Mouse (Mus musculus): ENCODE data around the gene H2-Ab1. TPM values are rescaled to one million over a fixed set of nuclear protein-coding genes. Genes with fewer than 3 reads are reported as not detected.
A peak's percentile ranks its signal among the peaks of the same experiment; 100 is the strongest.
"Not testable (repeated sequence)": the region's sequence is repeated elsewhere in the genome, so short reads cannot be mapped to it uniquely, and the experiment has no call there.

Gene H2-Ab1
- total and polyA plus RNA-seq, 3 experiments = 21.1 to 190 (median 25.7) TPM

DNA sequence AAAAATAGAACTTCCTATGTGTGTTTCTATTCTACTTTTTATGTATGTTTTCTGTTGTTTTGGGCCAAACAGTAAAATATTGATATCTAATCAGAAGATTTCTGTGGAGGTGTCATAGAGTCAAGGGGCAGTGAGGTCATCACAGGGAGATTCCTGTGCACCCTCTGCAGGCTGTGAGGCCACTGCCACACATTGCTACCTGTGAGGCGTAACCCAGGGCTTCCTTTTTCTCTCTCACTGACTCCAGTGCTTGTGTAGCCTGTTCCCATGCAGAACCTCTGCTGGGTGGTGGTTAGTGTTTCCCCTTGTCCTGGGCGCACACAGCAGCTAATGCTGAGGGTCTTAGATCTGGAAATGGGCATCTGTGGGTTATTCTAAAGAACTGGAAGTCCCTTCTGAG lies 48.9 kb downstream of the H2-Ab1 start:
- intact Hi-C loops (cut with DNase I) = no loop called here
- H3K27me3 ChIP-seq (ENCODE audit: control insufficient read depth, insufficient read depth, low read length) = no peaks in the 10 kb centered on the region
- 87% methylated on average over 2 of the region's 2 CpGs for WGBS
- TF ChIP-seq CTCF (IDR thresholded peaks at IDR 0.05) (no peak), POLR2A (IDR thresholded peaks at IDR 0.05; ENCODE audit: insufficient read depth, low read depth, low read length) (no peak), EP300 (IDR thresholded peaks at IDR 0.05; ENCODE audit: insufficient read depth, low read depth, low read length) (no peak)
- no peaks in the 10 kb centered on the region for H3K36me3 ChIP-seq (ENCODE audit: control insufficient read depth, insufficient read depth, low read length)
- no peak overlapping the region for H3K9ac ChIP-seq (ENCODE audit: low read depth, low read length)
- peak in 1 of 2 experiments; percentile 13 for DNase-seq
- H3K79me2 ChIP-seq (replicated peaks; ENCODE audit: control insufficient read depth, insufficient read depth, low read length) = no peaks in the 10 kb centered on the region
- 0 out of 2 replicates have a peak, but pooled peaks cover 1% of the 10 kb centered on the region for H3K4me1 ChIP-seq (ENCODE audit: control insufficient read depth, insufficient read depth, low read length)
- H3K27ac ChIP-seq = no peak overlapping the region
- no peak overlapping the region for H3K4me3 ChIP-seq

DNA sequence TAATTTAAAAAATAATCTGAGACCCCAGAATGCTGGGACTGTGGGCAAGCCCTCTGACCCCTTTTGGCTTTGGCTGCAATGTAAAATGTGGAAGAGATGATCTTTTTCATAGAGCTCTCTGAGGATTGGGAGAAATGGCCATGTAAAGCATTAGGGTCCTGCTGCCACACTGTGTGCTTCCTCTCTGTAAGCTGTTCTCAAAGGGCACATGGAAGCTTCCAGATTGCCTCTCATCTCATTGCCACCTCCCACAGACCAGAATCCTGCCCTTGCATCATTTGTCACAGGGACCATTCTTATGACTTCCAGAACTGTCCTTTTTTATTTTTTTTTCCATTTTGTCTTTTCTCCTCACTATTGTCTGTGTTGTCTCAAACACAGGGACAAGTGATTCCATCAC lies 49.7 kb downstream of the H2-Ab1 start:
- peak in 1 of 2 experiments; percentile 7 for DNase-seq
- H3K9ac ChIP-seq (ENCODE audit: low read depth, low read length) = no peak overlapping the region
- no peaks in the 10 kb centered on the region for H3K36me3 ChIP-seq (ENCODE audit: control insufficient read depth, insufficient read depth, low read length)
- no peaks in the 10 kb centered on the region for H3K27me3 ChIP-seq (ENCODE audit: control insufficient read depth, insufficient read depth, low read length)
- intact Hi-C loops (cut with DNase I) = no loop called here
- 0 out of 2 replicates have a peak, but pooled peaks cover 1% of the 10 kb centered on the region for H3K4me1 ChIP-seq (ENCODE audit: control insufficient read depth, insufficient read depth, low read length)
- TF ChIP-seq POLR2A (IDR thresholded peaks at IDR 0.05; ENCODE audit: insufficient read depth, low read depth, low read length) (no peak), CTCF (IDR thresholded peaks at IDR 0.05) (no peak), EP300 (IDR thresholded peaks at IDR 0.05; ENCODE audit: insufficient read depth, low read depth, low read length) (no peak)
- no peaks in the 10 kb centered on the region for H3K79me2 ChIP-seq (replicated peaks; ENCODE audit: control insufficient read depth, insufficient read depth, low read length)
- H3K4me3 ChIP-seq = no peak overlapping the region
- no peak overlapping the region for H3K27ac ChIP-seq

DNA sequence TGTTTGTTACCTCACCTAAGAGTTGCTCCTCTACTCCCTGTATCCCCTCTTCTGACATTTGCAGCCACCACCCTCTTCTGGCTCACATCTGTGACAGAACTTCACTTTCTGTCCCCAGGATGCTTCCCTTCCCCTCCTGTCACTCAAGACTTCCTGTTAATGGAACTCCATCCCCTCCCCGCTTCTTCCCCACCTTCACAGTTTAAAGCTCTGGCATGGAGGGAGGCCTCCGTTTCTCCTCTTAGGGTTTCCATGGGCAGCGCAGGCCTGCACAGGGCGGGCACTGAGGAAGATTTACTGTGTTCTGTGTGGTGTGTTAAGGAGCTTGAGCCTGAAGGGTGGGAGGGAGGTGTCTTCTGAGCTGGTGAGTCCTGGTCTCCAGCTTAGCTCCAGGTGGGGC lies 50.7 kb downstream of the H2-Ab1 start:
- TF ChIP-seq EP300 (IDR thresholded peaks at IDR 0.05; ENCODE audit: insufficient read depth, low read depth, low read length) = no peak
- no peak for TF ChIP-seq POLR2A (IDR thresholded peaks at IDR 0.05; ENCODE audit: insufficient read depth, low read depth, low read length)
- TF ChIP-seq CTCF (IDR thresholded peaks at IDR 0.05) = no peak
- no peaks in the 10 kb centered on the region for H3K79me2 ChIP-seq (replicated peaks; ENCODE audit: control insufficient read depth, insufficient read depth, low read length)
- intact Hi-C loops (cut with DNase I) = no loop called here
- H3K36me3 ChIP-seq (ENCODE audit: control insufficient read depth, insufficient read depth, low read length) = no peaks in the 10 kb centered on the region
- DNase-seq = peak in 1 of 2 experiments; percentile 13
- no peak overlapping the region for H3K27ac ChIP-seq
- H3K4me1 ChIP-seq (ENCODE audit: control insufficient read depth, insufficient read depth, low read length) = 0 out of 2 replicates have a peak, but pooled peaks cover 1% of the 10 kb centered on the region
- WGBS = 66% methylated on average over 4 of the region's 4 CpGs
- H3K27me3 ChIP-seq (ENCODE audit: control insufficient read depth, insufficient read depth, low read length) = no peaks in the 10 kb centered on the region
- no peak overlapping the region for H3K4me3 ChIP-seq
- no peak overlapping the region for H3K9ac ChIP-seq (ENCODE audit: low read depth, low read length)

DNA sequence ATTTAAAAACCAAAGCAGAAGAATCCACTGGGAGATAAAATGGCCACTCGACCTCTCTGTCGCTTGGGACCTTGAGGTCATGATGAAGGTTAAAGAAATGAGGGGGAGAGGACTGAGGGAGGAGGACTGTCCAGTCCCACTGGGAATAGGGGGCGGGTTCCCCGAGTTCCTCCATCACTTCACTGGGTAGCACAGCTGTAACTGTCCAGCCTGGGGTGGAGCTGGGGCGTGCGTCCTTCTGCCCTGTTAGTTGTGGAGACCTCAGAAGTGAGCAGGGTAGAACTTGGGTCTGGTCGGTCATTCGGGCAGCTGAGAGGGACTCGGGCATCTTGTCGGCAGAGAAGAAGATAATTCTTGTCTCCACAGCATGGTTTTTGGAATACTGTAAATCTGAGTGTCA lies 51.7 kb downstream of the H2-Ab1 start:
- H3K36me3 ChIP-seq (ENCODE audit: control insufficient read depth, insufficient read depth, low read length) = no peaks in the 10 kb centered on the region
- no peaks in the 10 kb centered on the region for H3K27me3 ChIP-seq (ENCODE audit: control insufficient read depth, insufficient read depth, low read length)
- H3K4me3 ChIP-seq = peak overlapping the region; percentile 56
- H3K4me1 ChIP-seq (ENCODE audit: control insufficient read depth, insufficient read depth, low read length) = 0 out of 2 replicates have a peak, but pooled peaks cover 1% of the 10 kb centered on the region
- intact Hi-C loops (cut with DNase I) = no loop called here
- 23% methylated on average over 10 of the region's 10 CpGs for WGBS
- peak overlapping the region; percentile 80 for H3K9ac ChIP-seq (ENCODE audit: low read depth, low read length)
- no peaks in the 10 kb centered on the region for H3K79me2 ChIP-seq (replicated peaks; ENCODE audit: control insufficient read depth, insufficient read depth, low read length)
- peak overlapping the region; percentile 65 for H3K27ac ChIP-seq
- DNase-seq = no peak
- TF ChIP-seq EP300 (IDR thresholded peaks at IDR 0.05; ENCODE audit: insufficient read depth, low read depth, low read length) (no peak), CTCF (IDR thresholded peaks at IDR 0.05) (no peak), POLR2A (IDR thresholded peaks at IDR 0.05; ENCODE audit: insufficient read depth, low read depth, low read length) (no peak)

DNA sequence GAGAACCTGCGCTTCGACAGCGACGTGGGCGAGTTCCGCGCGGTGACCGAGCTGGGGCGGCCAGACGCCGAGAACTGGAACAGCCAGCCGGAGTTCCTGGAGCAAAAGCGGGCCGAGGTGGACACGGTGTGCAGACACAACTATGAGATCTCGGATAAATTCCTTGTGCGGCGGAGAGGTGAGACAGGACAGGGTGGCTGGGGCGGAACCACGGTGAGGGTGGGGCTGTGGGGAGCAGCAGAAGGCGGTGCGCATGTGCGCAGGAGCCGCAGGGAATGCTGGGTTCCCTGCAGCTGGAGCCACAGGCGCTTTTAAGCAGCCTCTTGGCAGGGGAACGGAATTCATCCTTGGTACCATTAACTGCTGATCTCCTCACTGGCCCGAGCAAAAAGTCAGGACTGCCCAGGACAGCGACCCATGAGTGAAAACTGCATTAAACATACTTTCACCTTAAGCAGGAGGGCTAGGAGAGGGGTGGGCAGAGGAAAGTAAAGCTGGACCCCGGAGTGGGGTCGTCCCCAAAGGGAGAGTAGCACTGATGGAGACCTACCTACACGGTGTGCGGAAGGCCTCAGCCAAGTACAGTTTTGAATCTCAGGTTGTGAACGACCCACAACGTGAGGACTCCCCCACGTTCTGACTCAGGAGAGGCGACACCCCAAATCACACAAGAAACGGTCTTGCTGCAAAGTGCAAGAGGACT lies 52.3 kb downstream of the H2-Ab1 start:
- no peaks in the 10 kb centered on the region for H3K79me2 ChIP-seq (replicated peaks; ENCODE audit: control insufficient read depth, insufficient read depth, low read length)
- intact Hi-C loops (cut with DNase I) = no loop called here
- H3K4me3 ChIP-seq = peak overlapping the region; percentile 56

GRCm38 (mm10) chr17:34310526-34310925 lies 53.0 kb downstream of the H2-Ab1 start:
- WGBS = 58% methylated on average over 3 of the region's 3 CpGs
- intact Hi-C loops (cut with DNase I); H3K36me3 ChIP-seq (ENCODE audit: control insufficient read depth, insufficient read depth, low read length); H3K27ac ChIP-seq; H3K27me3 ChIP-seq (ENCODE audit: control insufficient read depth, insufficient read depth, low read length); H3K4me3 ChIP-seq; H3K9ac ChIP-seq (ENCODE audit: low read depth, low read length); H3K79me2 ChIP-seq (replicated peaks; ENCODE audit: control insufficient read depth, insufficient read depth, low read length); DNase-seq; H3K4me1 ChIP-seq (ENCODE audit: control insufficient read depth, insufficient read depth, low read length): not testable (repeated sequence)

More for the DNA sequence above, 52.3 kb downstream of the H2-Ab1 start:
- peak overlapping the region; percentile 80 for H3K9ac ChIP-seq (ENCODE audit: low read depth, low read length)
- 22% methylated on average over 38 of the region's 38 CpGs for WGBS
- H3K27ac ChIP-seq = peak overlapping the region; percentile 65
- TF ChIP-seq CTCF (IDR thresholded peaks at IDR 0.05) (no peak), POLR2A (IDR thresholded peaks at IDR 0.05; ENCODE audit: insufficient read depth, low read depth, low read length) (peak; percentile 65)
- no peaks in the 10 kb centered on the region for H3K36me3 ChIP-seq (ENCODE audit: control insufficient read depth, insufficient read depth, low read length)
- H3K4me1 ChIP-seq (ENCODE audit: control insufficient read depth, insufficient read depth, low read length) = 0 out of 2 replicates have a peak, but pooled peaks cover 1% of the 10 kb centered on the region
- no peaks in the 10 kb centered on the region for H3K27me3 ChIP-seq (ENCODE audit: control insufficient read depth, insufficient read depth, low read length)
- DNase-seq = peak; percentile 79 to 83

Measured in heart, adult 2 months (tissue).